Mouse (Mus musculus): ENCODE data around the gene Prmt3. TPM values are rescaled to one million over a fixed set of nuclear protein-coding genes. Genes with fewer than 3 reads are reported as not detected.

Prmt3 gene
- total RNA-seq, 2 experiments from 2014 or later = 39.4 to 41.1 TPM

DNA sequence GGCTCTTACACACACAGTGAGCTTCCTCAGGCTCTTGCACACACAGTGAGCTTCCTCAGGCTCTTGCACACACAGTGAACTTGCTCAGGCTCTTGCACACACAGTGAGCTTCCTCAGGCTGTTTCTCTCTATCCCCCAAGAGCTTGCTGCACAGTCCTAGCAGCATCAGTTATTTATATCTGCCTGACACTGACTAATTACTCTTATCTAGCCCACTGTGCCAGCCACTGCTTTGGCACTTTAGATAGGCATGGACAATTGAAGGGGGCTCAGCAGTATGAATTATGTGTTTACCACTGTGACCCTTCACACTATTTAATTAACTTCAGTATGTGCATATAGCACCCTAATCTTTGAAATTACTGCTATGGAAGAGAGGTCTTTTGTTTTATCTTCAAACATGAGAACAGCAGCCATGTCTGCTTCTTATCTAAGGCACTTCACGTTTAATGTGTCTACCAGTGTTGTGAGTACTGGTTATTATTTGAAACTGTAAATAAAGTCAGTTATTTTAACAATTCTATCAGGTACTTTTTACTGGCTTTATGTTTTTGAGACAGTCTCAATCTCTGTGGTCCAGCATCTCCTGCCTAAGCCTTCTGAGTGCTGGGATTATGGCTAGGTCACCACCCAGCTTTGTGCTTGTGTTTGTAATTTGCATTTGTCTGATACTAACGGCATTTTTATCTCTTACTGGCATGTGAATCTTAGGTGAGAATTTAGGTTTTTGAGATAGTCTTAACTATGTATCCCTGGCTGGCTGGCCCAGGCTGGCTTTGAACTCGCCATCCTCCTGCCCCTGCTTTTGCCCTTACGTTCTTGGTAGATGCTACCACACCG is 75.4 kb downstream of the Prmt3 start:
- no peak for DNase-seq (ENCODE audit: low spot score in 2 of 2)

DNA sequence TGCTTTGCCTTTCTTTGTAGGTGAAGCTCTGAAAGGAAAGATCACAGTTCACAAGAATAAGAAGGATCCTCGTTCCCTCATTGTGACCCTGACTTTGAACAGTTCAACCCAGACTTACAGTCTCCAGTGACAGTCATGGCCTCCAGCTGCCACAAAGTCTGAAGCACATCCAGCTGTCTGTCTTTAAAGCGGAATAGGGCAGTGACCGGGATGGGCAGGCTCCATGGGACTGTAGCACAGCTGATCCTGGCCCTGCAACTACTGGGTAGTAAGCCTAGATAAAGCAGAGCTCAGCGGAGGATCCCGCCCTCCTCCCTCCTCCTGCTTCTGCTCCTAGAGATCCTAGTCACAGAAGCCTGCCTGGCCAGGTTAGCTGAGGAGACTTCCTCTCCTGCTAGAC is 79.2 kb downstream of the Prmt3 start:
- no peak for DNase-seq (ENCODE audit: low spot score in 2 of 2)

DNA sequence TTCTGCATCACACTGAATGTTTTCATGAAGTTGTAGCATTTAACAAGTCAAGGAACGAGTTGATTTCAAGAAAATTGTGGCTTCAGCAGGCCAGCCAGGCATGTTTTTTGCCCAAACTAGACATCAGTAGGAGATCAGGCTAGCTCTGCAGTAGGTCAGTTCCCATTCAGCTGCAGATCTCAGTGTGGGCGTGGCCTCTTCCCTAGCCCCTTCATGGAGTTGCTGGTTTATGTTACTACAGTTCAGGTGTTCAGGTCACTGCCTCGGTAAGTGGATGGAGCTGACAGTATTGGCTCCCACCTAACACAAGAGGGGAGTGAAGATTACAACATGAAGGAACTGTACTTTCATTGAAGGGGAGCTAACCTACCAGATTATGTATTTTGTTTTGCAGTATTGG is 80.1 kb downstream of the Prmt3 start:
- DNase-seq (ENCODE audit: low spot score in 2 of 2) = no peak

DNA sequence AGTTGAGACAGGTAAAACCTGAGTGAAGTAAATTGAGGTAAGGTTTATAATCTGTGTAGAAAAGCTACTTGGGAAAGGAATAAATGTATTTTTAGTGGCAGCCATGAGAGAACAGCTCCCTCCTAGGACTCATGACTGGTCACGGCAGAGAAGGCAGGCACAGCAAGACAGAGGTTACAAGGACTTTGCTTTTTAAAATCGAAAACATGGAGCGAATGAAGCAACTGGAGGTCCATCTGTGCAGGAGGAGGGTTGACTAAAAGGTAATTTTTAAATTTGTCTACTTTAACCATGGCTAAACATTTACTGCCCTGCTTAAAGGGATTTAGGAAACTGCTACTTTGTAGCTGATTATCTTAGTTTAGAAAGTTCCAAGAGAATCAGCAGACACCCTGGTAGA is 81.7 kb downstream of the Prmt3 start:
- DNase-seq (ENCODE audit: low spot score in 2 of 2) = no peak

DNA sequence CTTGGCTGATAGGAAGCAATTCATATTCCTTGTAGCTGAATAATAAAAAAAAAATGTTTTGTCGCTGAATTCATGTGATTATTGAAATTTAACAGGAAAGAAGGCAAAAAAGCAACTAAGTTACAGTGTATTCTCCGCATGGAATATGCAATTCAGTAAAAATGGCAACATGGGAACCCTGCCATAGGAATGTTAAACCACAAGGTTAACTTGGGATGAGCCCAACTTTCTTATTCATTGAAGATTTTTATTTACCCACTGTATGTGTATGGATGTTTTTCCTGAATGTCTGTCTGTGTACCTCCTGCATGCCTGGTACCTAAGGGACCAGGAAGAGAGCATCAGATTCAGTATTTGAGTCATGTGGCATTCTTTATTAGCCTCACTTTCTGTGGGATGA is 83.0 kb downstream of the Prmt3 start:
- no peak for DNase-seq (ENCODE audit: low spot score in 2 of 2)

DNA sequence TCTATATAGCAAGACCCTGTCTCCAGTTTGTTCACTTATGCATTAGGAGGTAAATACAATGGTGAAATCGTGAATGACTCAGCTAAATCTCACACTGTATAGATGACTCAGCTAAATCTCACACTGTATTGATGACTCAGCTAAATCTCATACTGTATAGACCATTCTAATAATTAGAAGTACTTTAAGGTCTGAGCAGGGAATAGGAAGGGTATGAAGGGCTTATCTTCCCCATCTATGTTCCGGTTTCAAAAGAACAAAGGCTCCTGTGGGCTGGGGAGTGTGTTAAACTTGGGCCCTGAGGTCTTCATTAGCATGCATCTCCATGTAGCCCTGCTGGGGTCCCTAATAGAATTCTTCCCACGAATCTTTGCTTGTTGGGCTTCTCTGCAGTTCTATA is 85.6 kb downstream of the Prmt3 start:
- no peak for DNase-seq (ENCODE audit: low spot score in 2 of 2)

DNA sequence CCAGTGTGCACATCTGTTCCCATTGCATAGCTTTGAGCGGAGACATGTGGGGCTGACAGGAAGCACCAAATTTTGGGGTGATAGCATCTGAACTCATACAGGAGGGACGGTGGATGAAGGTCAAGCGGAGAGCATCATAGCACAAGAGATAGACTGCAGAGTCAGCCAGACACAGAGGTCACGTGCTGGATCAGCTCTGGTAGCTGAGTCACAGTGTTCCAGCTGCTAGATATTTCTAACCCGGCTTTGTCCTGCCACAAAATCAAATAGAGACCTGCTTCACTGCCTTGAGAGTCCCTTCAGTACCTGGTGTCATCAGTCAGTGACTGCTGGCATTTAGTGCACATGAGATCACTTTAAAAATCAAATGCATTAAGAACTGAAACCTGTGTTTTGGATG is 91.5 kb downstream of the Prmt3 start:
- no peak for DNase-seq (ENCODE audit: low spot score in 2 of 2)

DNA sequence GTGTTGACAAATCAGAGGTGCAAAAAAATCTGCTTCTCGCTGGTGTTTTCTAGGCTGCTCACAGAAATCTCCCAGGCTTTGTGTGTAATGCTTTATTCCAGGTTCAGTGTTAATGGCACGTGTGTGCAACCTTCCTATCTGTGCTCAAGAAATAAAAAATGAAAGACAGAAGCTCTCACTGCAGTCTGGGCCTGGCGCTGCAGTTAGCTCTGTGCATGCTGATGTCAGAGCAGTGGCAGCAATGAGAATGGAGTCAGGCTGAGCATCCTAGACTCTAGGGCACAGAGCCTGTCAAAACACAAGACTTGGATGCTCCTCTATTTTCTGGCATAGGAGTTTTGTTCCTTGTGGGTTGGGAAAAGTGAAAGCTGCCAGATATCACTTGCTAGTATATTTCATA is 92.1 kb downstream of the Prmt3 start:
- DNase-seq (ENCODE audit: low spot score in 2 of 2) = no peak

DNA sequence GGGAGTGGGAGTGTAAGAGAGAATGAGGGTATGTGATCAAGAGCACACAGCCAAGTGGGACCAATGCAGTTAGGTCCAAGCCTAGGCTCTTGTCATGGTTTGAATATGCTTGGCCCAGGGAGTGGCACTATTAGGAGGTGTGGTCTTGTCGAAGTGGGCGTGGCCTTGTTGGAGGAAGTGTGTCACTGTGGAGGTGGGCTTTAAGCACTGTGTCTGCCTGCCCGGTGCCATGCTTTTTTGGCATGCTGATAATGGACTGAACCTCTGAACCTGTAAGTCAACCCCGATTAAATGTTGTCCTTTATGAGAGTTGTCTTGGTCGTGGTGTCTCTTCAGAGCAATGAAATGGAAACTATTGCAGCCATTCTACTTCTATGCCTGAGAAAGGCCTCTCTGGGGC is 99.2 kb downstream of the Prmt3 start:
- DNase-seq (ENCODE audit: low spot score in 2 of 2) = no peak

DNA sequence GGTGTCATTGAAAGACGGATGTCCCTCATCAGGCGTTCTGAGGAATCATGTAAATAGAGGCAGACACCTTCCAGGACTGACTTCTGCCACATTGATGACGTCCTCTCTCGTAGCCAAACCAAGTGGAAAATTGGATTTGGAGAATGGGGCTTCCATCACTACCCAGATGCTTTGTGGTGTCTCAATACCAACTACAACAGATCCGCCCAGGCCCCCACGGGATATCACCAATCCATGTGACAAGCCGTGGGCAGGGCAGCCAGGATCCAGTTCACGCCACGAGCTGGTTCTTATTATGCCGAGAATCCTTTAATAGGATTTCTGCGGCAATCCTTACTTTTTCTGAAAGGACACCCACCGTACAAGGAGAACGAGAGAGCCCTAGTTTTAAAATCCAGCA is 100.9 kb downstream of the Prmt3 start:
- no peak for DNase-seq (ENCODE audit: low spot score in 2 of 2)

DNA sequence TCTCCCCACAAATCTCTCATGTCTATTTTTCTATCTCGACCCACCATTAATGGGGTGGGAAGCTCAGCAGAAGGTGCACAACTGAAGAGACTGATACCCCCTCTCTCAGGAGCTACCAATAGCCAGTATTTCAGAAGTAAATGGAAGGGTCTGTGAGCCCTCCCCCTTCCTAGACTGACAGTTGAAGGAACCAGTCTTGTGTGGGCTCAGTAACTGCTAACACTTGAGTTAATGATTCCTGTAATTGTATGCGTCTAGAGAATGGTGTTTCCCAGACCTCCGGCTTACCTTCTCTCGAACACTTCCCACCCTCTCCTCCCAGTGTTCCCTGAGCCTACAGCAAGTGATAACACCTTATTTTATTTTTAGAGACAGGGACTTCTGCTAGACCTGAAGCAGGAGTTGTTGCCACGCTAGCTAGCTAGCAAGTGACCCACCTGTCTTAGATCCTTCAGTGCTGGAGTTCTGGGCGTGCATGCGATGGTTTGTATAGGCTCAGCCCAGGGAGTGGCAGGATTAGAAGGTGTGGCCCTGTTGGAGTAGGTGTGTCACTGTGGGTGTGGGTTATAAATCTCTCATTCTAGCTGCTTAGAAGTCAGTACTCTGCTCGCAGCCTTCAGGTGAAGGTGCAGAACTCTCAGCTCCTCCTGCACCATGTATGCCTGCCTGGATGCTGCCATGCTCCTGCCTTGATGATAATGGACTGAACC is 102.0 kb downstream of the Prmt3 start:
- no peak for DNase-seq (ENCODE audit: low spot score in 2 of 2)

DNA sequence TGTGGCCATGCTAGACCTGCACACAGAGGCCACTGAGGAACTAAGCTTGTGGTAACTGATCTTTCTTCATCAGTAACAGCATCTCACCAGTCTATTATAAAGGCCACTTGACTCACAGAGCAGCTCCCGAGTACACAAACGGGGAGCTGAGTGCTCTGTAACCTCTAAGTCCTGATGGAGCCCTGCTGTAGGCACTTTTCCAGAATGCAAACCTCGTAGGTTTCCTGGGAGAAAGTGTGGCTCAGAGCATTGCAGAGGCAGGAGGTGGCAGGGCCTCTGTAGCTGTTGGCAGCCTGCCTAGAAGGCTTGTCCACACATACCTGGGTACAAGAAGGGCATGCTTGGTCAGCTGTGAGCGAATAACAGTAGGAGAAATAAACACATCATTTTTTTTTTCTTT is 104.1 kb downstream of the Prmt3 start:
- DNase-seq (ENCODE audit: low spot score in 2 of 2) = no peak

DNA sequence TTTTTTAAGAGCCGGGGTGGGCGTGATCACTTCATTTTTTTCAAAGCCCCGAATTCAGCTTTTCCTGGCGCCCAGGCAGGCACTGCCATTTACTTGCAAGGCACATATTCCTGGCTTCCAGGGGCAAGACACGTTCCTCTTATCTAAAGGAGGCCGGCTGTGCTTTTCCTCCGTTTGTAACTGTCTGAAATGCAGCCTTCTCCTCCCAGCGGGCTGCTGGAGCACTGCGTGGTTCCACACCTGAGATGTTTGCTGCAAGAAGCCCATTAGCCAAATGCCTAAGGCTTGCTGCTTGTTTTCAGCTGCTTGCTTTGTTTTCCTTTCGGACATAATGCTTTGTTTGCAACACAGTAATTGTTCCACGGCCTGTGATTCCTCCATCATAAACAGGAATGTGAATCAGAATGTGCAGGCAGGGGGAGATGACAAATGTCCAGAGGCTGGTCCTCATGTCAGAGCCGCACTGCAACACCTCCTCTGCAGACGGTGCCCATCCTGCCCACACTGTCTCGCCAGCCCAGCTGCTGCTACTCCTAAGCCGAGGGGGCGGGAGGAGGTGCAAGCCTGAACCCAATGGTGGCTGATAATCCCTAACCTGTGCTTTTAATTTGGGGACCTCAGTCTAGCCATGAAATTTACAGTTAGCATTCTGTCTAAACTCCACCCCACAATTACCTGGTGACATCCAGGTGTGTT is 104.7 kb downstream of the Prmt3 start:
- no peak for DNase-seq (ENCODE audit: low spot score in 2 of 2)

DNA sequence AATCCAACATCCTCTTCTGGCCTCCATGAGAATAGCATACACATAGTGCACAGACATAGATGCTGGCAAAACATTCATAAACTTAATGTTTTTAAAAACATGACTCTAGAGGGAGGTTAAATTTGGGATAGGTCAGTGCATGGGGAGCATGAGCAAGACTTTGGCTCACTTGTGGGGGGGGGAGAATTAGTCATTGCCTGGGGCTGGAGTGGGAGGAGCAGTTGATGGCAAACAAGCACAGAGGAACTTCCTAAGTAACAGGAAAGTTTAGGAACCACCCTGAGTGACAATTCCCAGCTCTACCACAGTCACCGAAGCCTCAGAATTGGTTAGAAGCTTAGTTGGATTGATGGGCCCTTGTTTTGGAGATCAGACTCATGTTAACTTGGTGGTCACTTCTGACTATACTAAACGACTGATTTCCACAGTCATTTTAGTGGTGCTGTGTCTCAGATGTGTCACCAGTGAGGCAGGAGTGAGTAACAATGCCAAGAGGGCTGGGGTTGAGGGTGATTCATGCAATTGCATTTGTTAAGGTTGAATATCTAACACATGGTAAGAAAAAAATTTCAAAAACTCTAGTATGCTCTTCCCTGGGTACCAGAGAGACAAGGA is 109.7 kb downstream of the Prmt3 start:
- no peak for DNase-seq (ENCODE audit: low spot score in 2 of 2)

DNA sequence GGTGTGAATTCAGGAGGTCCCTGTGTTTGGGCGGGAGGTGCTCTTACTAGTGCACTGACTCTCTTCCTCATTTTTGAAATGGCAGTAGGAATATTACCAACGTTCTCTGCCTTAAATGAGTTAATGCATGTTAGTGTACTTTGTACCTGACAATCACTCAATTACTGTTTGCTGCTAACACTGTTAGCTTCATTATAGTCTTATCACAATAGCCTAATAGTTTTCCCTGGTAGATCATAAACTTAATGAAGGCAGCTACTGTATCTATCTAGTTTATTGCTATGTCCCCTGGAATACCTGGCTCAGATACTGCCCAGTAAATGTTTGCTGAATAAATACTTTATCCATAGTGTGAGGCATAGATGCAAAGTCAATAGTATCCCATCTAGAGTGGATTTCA is 116.6 kb downstream of the Prmt3 start:
- DNase-seq (ENCODE audit: low spot score in 2 of 2) = no peak

DNA sequence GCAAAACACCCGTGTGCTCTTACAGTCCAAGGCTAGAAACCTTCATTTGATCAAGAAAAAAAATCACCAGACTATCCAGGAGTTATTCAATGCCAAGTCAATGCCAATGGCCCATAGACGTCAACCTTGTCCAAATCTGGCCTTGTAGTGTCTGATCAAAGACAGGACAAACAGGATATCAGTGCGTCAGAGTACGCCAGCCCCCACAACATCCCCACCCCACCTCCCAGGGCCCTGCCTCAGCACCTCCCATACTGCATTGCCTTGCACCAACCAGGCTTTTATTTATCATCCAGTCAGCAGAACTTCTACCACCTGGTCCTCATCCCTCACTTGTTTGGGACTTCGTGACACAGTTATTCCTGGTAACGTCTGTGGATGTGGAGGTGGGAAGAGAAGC is 117.2 kb downstream of the Prmt3 start:
- DNase-seq (ENCODE audit: low spot score in 2 of 2) = no peak

DNA sequence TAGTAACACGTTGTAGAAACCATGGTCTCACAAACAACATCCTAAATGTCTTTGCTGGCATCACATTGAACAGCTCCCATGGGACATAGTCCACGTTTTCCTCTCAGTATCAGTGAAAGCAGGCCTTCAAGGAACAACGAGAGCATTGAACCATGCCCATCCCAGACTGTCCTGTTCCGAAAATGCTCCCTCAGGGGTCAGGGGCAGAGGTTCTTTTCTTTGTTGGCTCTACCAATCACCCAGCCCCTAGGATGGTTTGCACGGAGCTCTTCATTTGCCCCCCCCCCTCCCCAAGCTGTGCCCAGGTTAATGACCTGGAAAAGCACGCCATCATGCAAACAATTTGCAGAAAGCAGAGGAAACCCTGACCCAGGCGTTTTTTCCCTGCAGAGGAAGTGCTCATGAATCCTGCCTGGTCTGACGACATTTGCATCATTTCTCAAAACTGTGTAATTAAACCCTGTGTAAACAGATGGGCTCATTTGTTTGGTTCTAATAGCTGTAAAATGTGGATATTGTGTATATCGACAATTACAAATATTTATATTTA is 123.9 kb downstream of the Prmt3 start:
- no peak for DNase-seq (ENCODE audit: low spot score in 2 of 2)

DNA sequence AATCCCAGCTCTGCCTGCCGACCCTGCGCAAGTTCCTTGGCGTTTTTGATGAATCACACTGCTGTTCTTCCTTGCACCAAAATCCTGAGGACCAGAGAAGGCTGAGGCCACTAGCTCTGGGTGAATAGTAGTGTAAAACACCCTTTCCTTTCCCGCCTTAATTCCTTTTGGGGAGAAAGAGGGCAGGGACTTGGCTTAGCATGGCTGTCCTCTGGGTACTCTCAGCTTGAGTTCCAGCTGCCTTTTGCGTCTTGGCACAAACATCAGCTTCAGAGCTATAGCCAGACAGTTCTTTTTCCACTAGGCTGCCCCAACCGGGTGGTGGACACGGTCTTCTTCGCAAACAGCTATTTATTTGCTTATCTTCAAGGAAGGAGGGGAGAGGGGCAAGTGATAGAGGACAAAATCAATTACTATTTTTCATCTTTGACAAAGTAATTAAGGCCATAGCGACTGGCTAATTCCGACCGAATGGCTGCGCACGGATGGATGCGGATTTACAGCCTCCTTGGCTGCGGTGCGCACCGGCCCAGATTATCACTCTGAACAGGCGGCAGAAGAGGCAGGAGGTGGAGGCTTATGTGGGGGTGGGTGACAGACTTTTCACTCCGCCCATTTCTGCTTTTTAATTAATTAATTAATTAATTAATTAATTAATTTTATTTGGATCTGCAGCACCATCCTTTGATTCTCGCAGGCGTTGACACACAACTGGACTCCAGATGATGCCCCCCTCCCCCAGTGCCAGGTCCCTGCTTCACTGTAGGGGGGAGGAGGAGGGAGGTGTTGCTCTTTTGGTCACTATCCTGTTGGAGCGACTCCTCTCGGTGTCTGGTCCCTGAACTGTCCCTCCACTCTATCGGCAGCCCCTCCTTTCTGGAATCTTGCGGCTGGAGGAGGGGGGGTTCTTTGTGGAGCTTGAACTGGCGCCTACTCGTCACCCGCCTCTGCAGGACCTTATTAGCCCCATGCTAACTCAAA is 129.3 kb downstream of the Prmt3 start:
- no peak for DNase-seq (ENCODE audit: low spot score in 2 of 2)

Measured in adrenal gland, postnatal 4 days (tissue).